Mouse (Mus musculus) heart, adult 2 months (tissue): ENCODE data around the gene Hs2st1. TPM values are rescaled to one million over a fixed set of nuclear protein-coding genes. Genes with fewer than 3 reads are reported as not detected.
A peak's percentile ranks its signal among the peaks of the same experiment; 100 is the strongest.

Experiments used
- DNase-seq, 2 experiments: peaks; one replicate each; pipeline ENCODE4 v3.0.0; 2021
- H3K27ac ChIP-seq: fragments of 200-600 bp; 2 replicates; pipeline ENCODE4 v1.8.1; 2022
- H3K27me3 ChIP-seq: fragments of 200-500 bp; 2 replicates; pipeline ENCODE4 v1.6.1; 2012; ENCODE audit warnings: mild to moderate bottlenecking, low read length, inconsistent platforms, mixed read lengths; ENCODE audit not compliant: control insufficient read depth, insufficient read depth
- H3K36me3 ChIP-seq: fragments of 200-500 bp; 2 replicates; pipeline ENCODE4 v1.6.1; 2012; ENCODE audit warnings: low read length, inconsistent platforms; ENCODE audit not compliant: control insufficient read depth, insufficient read depth
- H3K4me1 ChIP-seq: fragments of 200-500 bp; 2 replicates; pipeline ENCODE4 v1.6.1; 2011; ENCODE audit warnings: low read length; ENCODE audit not compliant: control insufficient read depth, insufficient read depth
- H3K4me3 ChIP-seq: fragments of 200-600 bp; 2 replicates; pipeline ENCODE4 v1.8.1; 2022
- H3K79me2 ChIP-seq: fragments of 200-500 bp; replicated peaks from 2 replicates; pipeline ENCODE4 v1.6.1; 2012; ENCODE audit warnings: mild to moderate bottlenecking, inconsistent platforms, low read length, moderate library complexity, mixed read lengths; ENCODE audit not compliant: control insufficient read depth, insufficient read depth
- H3K9ac ChIP-seq: fragments of 200-500 bp; 2 replicates; pipeline ENCODE4 v1.6.1; 2012; ENCODE audit warnings: low read depth, mild to moderate bottlenecking, control low read depth, inconsistent platforms, low read length, mixed read lengths
- CTCF ChIP-seq: fragments of 200-600 bp; IDR thresholded peaks from 2 replicates; pipeline ENCODE4 v1.8.1; 2022; ENCODE audit warnings: antibody characterized with exemption, mild to moderate bottlenecking, moderate library complexity
- EP300 ChIP-seq: fragments of 200-500 bp; IDR thresholded peaks from 2 replicates; pipeline ENCODE4 v1.6.1; 2011; ENCODE audit warnings: low read depth, low read length, control low read depth; ENCODE audit not compliant: insufficient read depth
- POLR2A ChIP-seq: fragments of 200-500 bp; IDR thresholded peaks from 2 replicates; pipeline ENCODE4 v1.6.1; 2011; ENCODE audit warnings: mild to moderate bottlenecking, low read depth, low read length, control low read depth; ENCODE audit not compliant: insufficient read depth
- WGBS: fragments of 180-500 bp; shearing (Covaris S2); methylation state at CpG from one replicate; pipeline ENCODE4 v1.1.7; 2018; 5-methylcytosine and 5-hydroxymethylcytosine counted together
- intact Hi-C: fragments of 180-260 bp; cut with DNase I; formaldehyde crosslinking; loops from one replicate; pipeline ENCODE4 v1.15.1; 2025
- polyA plus RNA-seq: library from polyadenylated mRNA; depleted of rRNA; stranded (reverse); fragments of >200 nt; gene quantifications from 2 replicates; pipeline ENCODE4 v1.2.3, GENCODE M21; 2012
- total RNA-seq, 2 experiments: library from RNA; stranded (reverse); gene quantifications; 2 replicates each; pipeline ENCODE4 v1.2.3; 2021

The Hs2st1 gene
- total and polyA plus RNA-seq, 3 experiments: 2.3 to 8.4 (median 7.2) TPM

DNA sequence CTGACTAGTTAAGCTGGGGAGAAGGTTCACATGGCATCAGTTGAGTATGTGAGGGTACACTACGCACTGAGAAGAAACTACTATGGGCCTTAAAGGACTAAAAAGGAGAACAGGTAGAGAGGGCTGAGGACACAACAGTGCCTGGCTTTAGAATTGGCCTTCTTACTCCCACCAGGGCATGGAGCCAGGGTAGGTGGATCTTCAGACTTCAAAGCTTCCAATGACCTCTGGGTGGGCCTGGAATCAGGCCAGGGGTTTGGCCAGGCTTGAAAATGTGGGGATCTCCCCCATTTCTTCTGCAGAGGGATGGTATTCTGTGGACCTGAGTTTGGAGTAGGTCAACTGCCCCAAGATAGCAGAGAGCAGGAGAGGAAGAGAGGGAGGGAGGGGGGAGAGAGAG is 161.0 kb downstream of the Hs2st1 start:
- Histone ChIP-seq H3K4me3 (no peak overlapping the region), H3K36me3 (no peaks in the 10 kb centered on the region), H3K79me2 (no peaks in the 10 kb centered on the region), H3K4me1 (no peaks in the 10 kb centered on the region), H3K9ac (no peak overlapping the region), H3K27me3 (no peaks in the 10 kb centered on the region), H3K27ac (no peak overlapping the region)
- no peak for TF ChIP-seq CTCF
- no peak for TF ChIP-seq EP300
- TF ChIP-seq POLR2A: no peak
- 100% methylated on average over 1 of the region's 1 CpGs for WGBS
- no peak for DNase-seq
- intact Hi-C loops: no loop called here

DNA sequence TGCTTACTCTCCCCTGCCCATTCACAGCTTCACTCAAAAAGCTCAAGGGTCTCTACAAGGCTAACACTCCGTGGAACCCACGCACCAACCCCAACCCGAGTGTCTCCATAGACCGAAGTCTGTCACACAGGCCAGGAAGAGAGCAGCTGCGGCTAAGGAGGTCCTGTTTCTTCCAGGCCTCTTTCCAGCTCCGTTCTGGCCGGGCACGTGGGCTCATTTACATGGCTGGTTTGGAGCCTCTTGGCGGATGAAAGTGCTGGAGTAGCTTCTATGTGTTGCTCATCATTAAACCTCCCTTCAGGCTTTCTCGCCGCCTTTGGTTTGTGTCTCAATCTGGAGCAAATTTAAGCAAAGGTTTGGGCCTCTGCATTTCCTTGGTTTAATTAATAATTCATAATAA is 164.7 kb downstream of the Hs2st1 start:
- Histone ChIP-seq H3K79me2 (no peaks in the 10 kb centered on the region), H3K4me1 (no peaks in the 10 kb centered on the region), H3K27ac (no peak overlapping the region), H3K9ac (no peak overlapping the region), H3K4me3 (no peak overlapping the region), H3K36me3 (no peaks in the 10 kb centered on the region), H3K27me3 (no peaks in the 10 kb centered on the region)
- intact Hi-C loops: no loop called here
- no peak for DNase-seq
- TF ChIP-seq EP300 (no peak), CTCF (no peak), POLR2A (no peak)
- 83% methylated on average over 11 of the region's 11 CpGs for WGBS

DNA sequence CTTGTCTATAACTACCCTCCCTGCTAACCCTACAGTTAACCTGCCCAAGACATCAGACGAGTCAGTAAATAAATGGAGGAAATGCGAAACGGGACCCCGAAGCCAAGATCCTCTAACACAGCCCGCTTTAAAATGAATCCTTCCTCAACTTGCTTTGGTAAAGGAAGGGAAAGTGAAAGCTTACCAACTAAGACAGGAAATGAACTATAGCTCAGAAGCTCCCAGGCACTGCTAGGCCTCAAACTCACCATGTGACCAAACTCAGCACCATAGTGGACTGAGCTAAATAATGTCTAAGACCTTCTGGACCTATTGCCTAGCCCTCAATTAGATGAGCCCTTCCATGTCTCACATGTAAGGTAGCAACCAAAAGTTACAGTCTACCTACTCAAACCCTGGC is 168.7 kb downstream of the Hs2st1 start:
- Histone ChIP-seq H3K4me3 (no peak overlapping the region), H3K27me3 (no peaks in the 10 kb centered on the region), H3K79me2 (no peaks in the 10 kb centered on the region), H3K36me3 (no peaks in the 10 kb centered on the region), H3K27ac (no peak overlapping the region), H3K9ac (no peak overlapping the region), H3K4me1 (0 out of 2 replicates have a peak, but pooled peaks cover 1% of the 10 kb centered on the region)
- intact Hi-C loops: no loop called here
- 43% methylated on average over 5 of the region's 5 CpGs for WGBS
- TF ChIP-seq POLR2A (no peak), CTCF (no peak), EP300 (no peak)
- no peak for DNase-seq

DNA sequence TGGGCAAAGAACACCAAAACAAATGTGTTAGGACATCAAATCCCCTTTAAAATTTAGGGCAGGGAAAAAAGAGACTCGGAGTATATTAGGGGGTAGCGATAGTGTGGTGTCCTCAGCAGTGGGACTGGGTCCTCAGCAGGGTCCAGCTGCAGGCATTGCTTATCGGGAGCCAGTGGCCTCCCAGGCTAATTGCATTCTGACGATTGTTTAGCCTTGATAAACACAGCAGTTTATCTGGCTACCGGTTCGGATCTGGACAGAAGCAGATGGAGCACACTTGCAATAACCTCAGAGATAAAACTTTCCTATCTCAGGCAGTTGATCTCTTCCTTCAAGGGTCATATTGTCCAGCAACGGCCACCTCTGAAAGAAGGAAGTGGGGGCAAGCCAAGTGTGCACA is 169.1 kb downstream of the Hs2st1 start:
- no peaks in the 10 kb centered on the region for H3K36me3 ChIP-seq
- no peak for DNase-seq
- no peak overlapping the region for H3K9ac ChIP-seq
- no peak overlapping the region for H3K4me3 ChIP-seq
- TF ChIP-seq POLR2A (no peak), CTCF (no peak), EP300 (no peak)
- 39% methylated on average over 7 of the region's 7 CpGs for WGBS
- intact Hi-C loops: no loop called here
- H3K27ac ChIP-seq: no peak overlapping the region
- H3K79me2 ChIP-seq: no peaks in the 10 kb centered on the region
- H3K27me3 ChIP-seq: no peaks in the 10 kb centered on the region
- H3K4me1 ChIP-seq: 0 out of 2 replicates have a peak, but pooled peaks cover 1% of the 10 kb centered on the region

DNA sequence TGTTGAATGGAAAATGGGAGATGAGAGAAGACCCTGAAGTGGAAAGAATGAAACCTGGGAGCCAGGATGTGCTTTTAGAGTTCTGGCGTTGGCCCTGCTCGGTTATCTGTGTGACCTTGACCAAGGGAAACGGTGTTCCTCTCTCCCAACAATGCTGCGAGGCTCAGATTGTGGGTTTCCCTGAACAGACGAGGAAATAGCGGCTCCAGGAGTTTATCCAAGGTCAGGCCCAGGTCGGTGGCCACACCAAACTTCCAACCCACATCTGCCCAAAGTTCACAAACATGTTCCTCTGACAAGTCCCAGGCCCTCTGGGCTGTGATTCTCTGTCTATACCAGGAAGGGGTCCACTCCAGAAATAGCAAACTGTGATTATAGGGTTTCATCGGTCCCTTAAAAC is 169.6 kb downstream of the Hs2st1 start:
- no peak overlapping the region for H3K9ac ChIP-seq
- DNase-seq: peak; percentile 23 to 56
- no peaks in the 10 kb centered on the region for H3K36me3 ChIP-seq
- intact Hi-C loops: no loop called here
- 0 out of 2 replicates have a peak, but pooled peaks cover 1% of the 10 kb centered on the region for H3K4me1 ChIP-seq
- no peaks in the 10 kb centered on the region for H3K79me2 ChIP-seq
- 25% methylated on average over 8 of the region's 8 CpGs for WGBS
- H3K27me3 ChIP-seq: no peaks in the 10 kb centered on the region
- H3K4me3 ChIP-seq: no peak overlapping the region
- TF ChIP-seq POLR2A (no peak), EP300 (0 out of 2 replicates have a peak, but pooled peaks have one; percentile 16), CTCF (no peak)
- no peak overlapping the region for H3K27ac ChIP-seq

DNA sequence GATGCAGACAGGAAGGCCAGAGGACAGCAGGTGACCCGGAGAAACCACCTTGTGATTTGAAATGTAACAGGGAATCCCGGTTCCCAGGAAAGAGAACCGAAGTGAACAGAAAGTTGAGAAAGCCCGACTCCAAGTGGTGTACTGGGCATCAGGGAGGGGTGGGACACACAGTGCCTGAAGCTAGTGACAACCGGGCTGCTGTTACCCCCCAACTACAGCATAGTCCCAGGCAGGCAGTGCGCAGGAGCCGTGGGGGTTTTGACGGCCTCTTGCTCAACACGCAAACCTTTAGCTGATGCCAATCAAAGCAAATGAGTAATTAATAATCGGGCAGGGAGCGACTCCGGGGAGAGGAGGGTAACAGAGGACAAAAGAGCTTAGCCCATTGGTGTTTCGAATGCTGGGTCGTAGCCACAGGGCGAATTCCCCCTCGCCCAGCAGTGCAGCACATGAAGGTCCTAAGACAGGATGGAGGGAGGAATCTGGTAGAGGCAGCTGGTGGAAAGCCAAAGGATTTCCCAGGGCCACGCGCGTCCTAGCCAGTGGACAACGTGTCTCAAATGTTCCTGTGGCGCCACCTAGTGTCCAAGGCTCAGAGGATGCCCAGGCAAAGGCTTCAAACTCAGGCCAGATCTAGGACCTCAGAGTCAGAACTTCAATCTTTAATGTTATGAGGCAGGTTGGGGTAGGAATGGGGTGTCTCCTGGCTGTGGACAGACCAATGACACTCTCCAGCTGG is 170.5 kb downstream of the Hs2st1 start:
- no peak overlapping the region for H3K4me3 ChIP-seq
- intact Hi-C loops: loop anchor here (1.0 kb wide), 1 partner anchor 37 kb away; no protein-coding TSS in a partner anchor

More for the DNA sequence above, 170.5 kb downstream of the Hs2st1 start:
- H3K36me3 ChIP-seq: no peaks in the 10 kb centered on the region
- 0 out of 2 replicates have a peak, but pooled peaks cover 1% of the 10 kb centered on the region for H3K4me1 ChIP-seq
- no peak overlapping the region for H3K27ac ChIP-seq
- no peak overlapping the region for H3K9ac ChIP-seq
- peak; percentile 79 to 83 for DNase-seq
- peak; percentile 82 for TF ChIP-seq CTCF
- TF ChIP-seq EP300: 0 out of 2 replicates have a peak, but pooled peaks have one; percentile 25
- no peak for TF ChIP-seq POLR2A
- no peaks in the 10 kb centered on the region for H3K27me3 ChIP-seq
- no peaks in the 10 kb centered on the region for H3K79me2 ChIP-seq
- 37% methylated on average over 21 of the region's 21 CpGs for WGBS
